Mouse (Mus musculus) adrenal gland, postnatal 36 days (tissue): ENCODE results near the gene Hc. TPM values are rescaled to one million over a fixed set of nuclear protein-coding genes. Genes with fewer than 3 reads are reported as not detected.

ENCODE experiments used
- DNase-seq, 2 experiments: peaks; one replicate each; pipeline ENCODE4 v3.0.0; 2021; ENCODE audit warnings: mixed read lengths in 1 of 2
- total RNA-seq, 2 experiments: library from RNA; stranded (reverse); gene quantifications; 2 replicates each; pipeline ENCODE4 v1.2.3; 2021

Gene Hc
- total RNA-seq, 2 experiments from 2014 or later = 0.83 TPM; not detected in 1

- no peak for DNase-seq
Observed at GRCm38 (mm10) chr2:34953547-34954116, 107.6 kb downstream of the Hc start.

GRCm38 (mm10) chr2:34953018-34953417 is 108.2 kb downstream of the Hc start:
- no peak for DNase-seq

- DNase-seq = no peak
Observed at GRCm38 (mm10) chr2:34951469-34951868, 109.8 kb downstream of the Hc start.

GRCm38 (mm10) chr2:34948622-34949021 is 112.6 kb downstream of the Hc start:
- DNase-seq = no peak

GRCm38 (mm10) chr2:34946046-34946445 is 115.2 kb downstream of the Hc start:
- DNase-seq = no peak

GRCm38 (mm10) chr2:34945580-34945979 is 115.7 kb downstream of the Hc start:
- DNase-seq = no peak

GRCm38 (mm10) chr2:34944761-34945160 is 116.5 kb downstream of the Hc start:
- peak; percentile 66 to 77 for DNase-seq

GRCm38 (mm10) chr2:34943556-34944120 is 117.6 kb downstream of the Hc start:
- no peak for DNase-seq

GRCm38 (mm10) chr2:34941061-34941675 is 120.1 kb downstream of the Hc start:
- DNase-seq = no peak

GRCm38 (mm10) chr2:34940246-34940645 is 121.0 kb downstream of the Hc start:
- DNase-seq = no peak

- DNase-seq = peak in 1 of 2 experiments; percentile 44
Observed at GRCm38 (mm10) chr2:34938269-34939208, 122.7 kb downstream of the Hc start.

GRCm38 (mm10) chr2:34937460-34937859 is 123.8 kb downstream of the Hc start:
- DNase-seq = no peak

Other genes with a start within 250 kb of the Hc start
- 10 to 100 TPM; 71.5 to 71.6 TPM for gene Fbxw2, start 235.1 kb downstream of the Hc start, total RNA-seq
- gene Gm34653, start 228.4 kb downstream of the Hc start, total RNA-seq = not detected
- under 1 TPM; 0.20 to 0.86 TPM for gene Cutal, start 187.0 kb downstream of the Hc start, total RNA-seq
- gene Psmd5, start 186.5 kb downstream of the Hc start, total RNA-seq = 10 to 100 TPM; 38.4 to 44.6 TPM
- 1 to 10 TPM; 2.2 to 2.4 TPM for gene Phf19, start 147.4 kb downstream of the Hc start, total RNA-seq
- 1 to 10 TPM; 1.3 to 2.2 TPM for gene Traf1, start 99.7 kb downstream of the Hc start, total RNA-seq
- under 1 TPM; 0.26 to 0.40 TPM for gene AI182371, start 40.1 kb upstream of the Hc start, total RNA-seq
- 10 to 100 TPM; 12.0 to 14.6 TPM for gene Cntrl, start 48.1 kb upstream of the Hc start, total RNA-seq
- 100 to 1,000 TPM; 207 to 234 TPM for gene Rab14, start 139.7 kb upstream of the Hc start, total RNA-seq
- gene Gsn, start 194.9 kb upstream of the Hc start, total RNA-seq = 100 to 1,000 TPM; 405 to 505 TPM